Mouse (Mus musculus): ENCODE measurements around the gene Zfp451.

GRCm38 (mm10) chr1:33799620-33800019 lies 14.8 kb downstream of the Zfp451 start:
- no peak for TF ChIP-seq CTCF (conservative IDR thresholded peaks at IDR 0.05; ENCODE audit: insufficient read depth, insufficient read length, low read depth, low read length)
- no peak for TF ChIP-seq POLR2A (IDR thresholded peaks at IDR 0.05; ENCODE audit: low read depth, low read length)
